Mouse (Mus musculus): Measurements from ENCODE around the gene Atg10. TPM values are rescaled to one million over a fixed set of nuclear protein-coding genes. Genes with fewer than 3 reads are reported as not detected.

The Atg10 gene
- polyA plus RNA-seq, 2 experiments = 5.4 to 18.3 TPM

DNA sequence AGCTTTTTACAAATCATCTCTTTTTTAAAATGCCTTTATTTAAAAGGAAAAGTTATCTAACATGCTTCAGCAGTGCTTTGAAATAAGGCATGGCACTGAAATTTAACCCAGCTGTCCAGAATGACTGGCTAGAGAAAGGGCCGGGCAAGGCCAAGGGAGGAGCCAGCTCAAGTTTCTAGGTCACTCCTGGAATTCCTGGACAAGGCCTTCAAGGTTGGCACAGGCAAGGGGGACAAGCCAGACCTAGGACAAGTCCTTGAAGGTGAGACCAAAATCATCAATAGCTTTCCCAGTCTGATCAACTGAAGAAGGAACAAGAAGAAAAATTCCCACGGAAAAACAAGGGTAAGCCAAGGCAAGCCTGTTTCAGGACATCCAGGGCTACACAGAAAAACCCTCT lies 63.9 kb downstream of the Atg10 start:
- Histone ChIP-seq H3K4me1 (ENCODE audit: control insufficient read depth, insufficient read depth, low read length) (peaks cover 14% of the 10 kb centered on the region), H3K4me3 (replicated peaks; ENCODE audit: low read length) (no peak overlapping the region), H3K36me3 (ENCODE audit: control insufficient read depth, insufficient read depth, low read length) (no peaks in the 10 kb centered on the region), H3K4me2 (replicated peaks; ENCODE audit: low read depth, low read length, severe bottlenecking) (no peak overlapping the region), H3K9me3 (ENCODE audit: control insufficient read depth, low read length) (no peaks in the 10 kb centered on the region), H3K27me3 (ENCODE audit: control insufficient read depth, insufficient read depth, low read length) (no peaks in the 10 kb centered on the region), H3K27ac (replicated peaks; ENCODE audit: low read depth, low read length) (no peak overlapping the region; the same call in 1 of the 2 replicates), H3K9ac (ENCODE audit: low read depth, low read length, severe bottlenecking) (no peak overlapping the region)
- DNase-seq (ENCODE audit: low spot score) = no peak
- TF ChIP-seq POLR2A (IDR thresholded peaks at IDR 0.05; ENCODE audit: borderline replicate concordance, extremely low read depth, insufficient read depth, insufficient read length) = no peak
- WGBS = 47% methylated on average over 2 of the region's 2 CpGs
- ATAC-seq (ENCODE audit: low FRiP score, low read depth) = no peak

DNA sequence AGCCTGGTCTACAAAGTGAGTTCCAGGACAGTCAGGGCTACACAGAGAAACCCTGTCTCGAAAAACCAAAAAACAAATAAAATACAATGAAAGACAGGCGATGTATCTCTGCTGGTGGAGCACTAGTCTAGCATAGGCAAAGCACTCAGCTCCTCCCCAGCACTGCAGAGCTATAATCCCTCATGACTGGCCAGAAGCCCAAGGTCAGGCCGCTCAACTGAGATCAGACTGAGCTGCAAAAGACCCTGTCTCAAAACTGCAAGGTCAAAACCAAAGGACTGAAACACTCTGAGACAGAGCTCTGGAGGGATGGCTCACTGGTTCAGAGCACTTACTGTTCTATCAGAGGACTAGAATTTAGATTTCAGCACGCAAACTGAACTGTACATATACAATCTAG lies 65.8 kb downstream of the Atg10 start:
- no peaks in the 10 kb centered on the region for H3K36me3 ChIP-seq (ENCODE audit: control insufficient read depth, insufficient read depth, low read length)
- WGBS = 94% methylated on average over 4 of the region's 4 CpGs
- H3K9me3 ChIP-seq (ENCODE audit: control insufficient read depth, low read length) = no peaks in the 10 kb centered on the region
- DNase-seq (ENCODE audit: low spot score) (no peak), ATAC-seq (ENCODE audit: low FRiP score, low read depth) (no peak)
- H3K27ac ChIP-seq (replicated peaks; ENCODE audit: low read depth, low read length) = no peak overlapping the region
- H3K4me3 ChIP-seq (replicated peaks; ENCODE audit: low read length) = no peak overlapping the region
- H3K9ac ChIP-seq (ENCODE audit: low read depth, low read length, severe bottlenecking) = no peak overlapping the region
- H3K4me2 ChIP-seq (replicated peaks; ENCODE audit: low read depth, low read length, severe bottlenecking) = no peak overlapping the region
- TF ChIP-seq POLR2A (IDR thresholded peaks at IDR 0.05; ENCODE audit: borderline replicate concordance, extremely low read depth, insufficient read depth, insufficient read length) = no peak
- no peaks in the 10 kb centered on the region for H3K4me1 ChIP-seq (ENCODE audit: control insufficient read depth, insufficient read depth, low read length)
- no peaks in the 10 kb centered on the region for H3K27me3 ChIP-seq (ENCODE audit: control insufficient read depth, insufficient read depth, low read length)

DNA sequence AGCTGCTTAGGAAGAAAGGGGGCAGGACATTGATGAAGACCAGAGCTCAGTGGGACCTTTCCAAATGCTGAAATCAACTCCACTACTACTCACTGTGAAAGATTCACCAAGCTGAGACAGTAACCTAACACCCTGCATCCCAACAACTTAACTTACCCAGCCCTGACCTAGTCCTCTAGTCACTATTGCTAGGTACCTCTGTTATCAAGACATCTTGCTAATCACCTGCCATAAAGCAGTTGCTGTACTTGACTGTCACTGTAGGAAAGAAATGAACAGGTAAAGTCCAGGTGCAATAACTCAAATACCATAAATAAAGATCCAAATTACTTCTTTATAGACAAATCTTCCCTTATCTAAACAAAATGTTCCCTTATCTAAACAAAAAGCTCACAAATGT lies 66.3 kb downstream of the Atg10 start:
- no peak overlapping the region for H3K27ac ChIP-seq (replicated peaks; ENCODE audit: low read depth, low read length)
- no peak for DNase-seq (ENCODE audit: low spot score)

DNA sequence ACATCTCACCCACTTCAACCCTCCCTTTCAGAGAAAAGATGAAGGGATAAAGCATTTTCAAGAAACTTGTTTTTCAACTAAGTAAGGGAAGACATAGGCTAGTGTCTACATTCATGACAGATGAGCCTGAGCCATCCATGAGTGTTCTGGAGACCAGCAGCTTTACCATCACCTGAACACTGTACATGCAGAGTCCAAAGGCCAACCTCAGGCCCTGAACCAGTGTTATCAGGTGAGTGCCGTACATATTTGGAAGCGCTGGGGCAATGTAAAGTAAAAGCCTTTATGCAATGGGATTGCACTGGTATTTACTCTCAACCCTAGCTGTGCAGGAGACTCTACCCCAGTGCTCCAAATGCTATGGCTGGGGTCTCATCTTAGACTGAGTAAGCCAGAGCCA lies 66.8 kb downstream of the Atg10 start:
- H3K36me3 ChIP-seq (ENCODE audit: control insufficient read depth, insufficient read depth, low read length) = no peaks in the 10 kb centered on the region
- no peak overlapping the region for H3K4me3 ChIP-seq (replicated peaks; ENCODE audit: low read length)
- no peak for ATAC-seq (ENCODE audit: low FRiP score, low read depth)
- no peaks in the 10 kb centered on the region for H3K27me3 ChIP-seq (ENCODE audit: control insufficient read depth, insufficient read depth, low read length)
- no peak overlapping the region for H3K27ac ChIP-seq (replicated peaks; ENCODE audit: low read depth, low read length)
- DNase-seq (ENCODE audit: low spot score) = no peak
- no peaks in the 10 kb centered on the region for H3K9me3 ChIP-seq (ENCODE audit: control insufficient read depth, low read length)
- H3K4me1 ChIP-seq (ENCODE audit: control insufficient read depth, insufficient read depth, low read length) = no peaks in the 10 kb centered on the region
- H3K9ac ChIP-seq (ENCODE audit: low read depth, low read length, severe bottlenecking) = no peak overlapping the region
- WGBS = 96% methylated on average over 2 of the region's 2 CpGs
- no peak overlapping the region for H3K4me2 ChIP-seq (replicated peaks; ENCODE audit: low read depth, low read length, severe bottlenecking)
- no peak for TF ChIP-seq POLR2A (IDR thresholded peaks at IDR 0.05; ENCODE audit: borderline replicate concordance, extremely low read depth, insufficient read depth, insufficient read length)

More for the DNA sequence above, 66.3 kb downstream of the Atg10 start:
- no peak for TF ChIP-seq POLR2A (IDR thresholded peaks at IDR 0.05; ENCODE audit: borderline replicate concordance, extremely low read depth, insufficient read depth, insufficient read length)
- Histone ChIP-seq H3K4me2 (replicated peaks; ENCODE audit: low read depth, low read length, severe bottlenecking) (no peak overlapping the region), H3K4me3 (replicated peaks; ENCODE audit: low read length) (no peak overlapping the region), H3K4me1 (ENCODE audit: control insufficient read depth, insufficient read depth, low read length) (no peaks in the 10 kb centered on the region), H3K27me3 (ENCODE audit: control insufficient read depth, insufficient read depth, low read length) (no peaks in the 10 kb centered on the region), H3K9me3 (ENCODE audit: control insufficient read depth, low read length) (no peaks in the 10 kb centered on the region), H3K36me3 (ENCODE audit: control insufficient read depth, insufficient read depth, low read length) (no peaks in the 10 kb centered on the region), H3K9ac (ENCODE audit: low read depth, low read length, severe bottlenecking) (no peak overlapping the region)
- ATAC-seq (ENCODE audit: low FRiP score, low read depth) = no peak

DNA sequence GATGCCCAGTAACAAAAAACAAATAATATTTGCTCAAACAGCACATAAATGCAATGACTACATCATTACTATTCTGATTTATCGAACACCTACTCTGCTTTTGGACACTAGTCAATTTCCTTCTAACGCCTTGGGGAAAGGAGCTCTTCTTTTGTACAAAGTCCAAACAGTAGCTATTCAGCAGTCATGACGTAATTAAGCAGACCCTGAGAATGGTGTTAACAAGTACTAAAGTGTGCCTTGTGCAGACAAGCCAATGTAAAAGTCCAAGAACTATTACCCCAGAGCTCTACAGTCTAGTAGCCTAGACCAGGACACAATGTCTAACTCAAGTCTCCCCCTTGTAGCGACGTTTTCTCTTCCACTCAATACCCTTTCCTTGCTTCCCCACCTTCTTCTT lies 67.5 kb downstream of the Atg10 start:
- no peak for ATAC-seq (ENCODE audit: low FRiP score, low read depth)
- Histone ChIP-seq H3K27ac (replicated peaks; ENCODE audit: low read depth, low read length) (no peak overlapping the region), H3K4me1 (ENCODE audit: control insufficient read depth, insufficient read depth, low read length) (no peaks in the 10 kb centered on the region), H3K9me3 (ENCODE audit: control insufficient read depth, low read length) (no peaks in the 10 kb centered on the region), H3K27me3 (ENCODE audit: control insufficient read depth, insufficient read depth, low read length) (no peaks in the 10 kb centered on the region), H3K9ac (ENCODE audit: low read depth, low read length, severe bottlenecking) (no peak overlapping the region), H3K36me3 (ENCODE audit: control insufficient read depth, insufficient read depth, low read length) (no peaks in the 10 kb centered on the region), H3K4me3 (replicated peaks; ENCODE audit: low read length) (no peak overlapping the region), H3K4me2 (replicated peaks; ENCODE audit: low read depth, low read length, severe bottlenecking) (no peak overlapping the region)
- WGBS = 85% methylated on average over 5 of the region's 5 CpGs
- DNase-seq (ENCODE audit: low spot score) = no peak
- no peak for TF ChIP-seq POLR2A (IDR thresholded peaks at IDR 0.05; ENCODE audit: borderline replicate concordance, extremely low read depth, insufficient read depth, insufficient read length)

Data from limb, embryonic 14.5 days (tissue).